Mouse (Mus musculus) forebrain, embryonic 13.5 days (tissue): ENCODE results near the gene Tubb5. TPM values are rescaled to one million over a fixed set of nuclear protein-coding genes. Genes with fewer than 3 reads are reported as not detected.
"Not testable (repeated sequence)": the region's sequence is repeated elsewhere in the genome, so short reads cannot be mapped to it uniquely, and the experiment has no call there.

Experiments
- ATAC-seq: fragments of 200-750 bp; cut with Nextera tagmentation; 2 replicates; pipeline ENCODE4 v1.8.0; 2017
- H3K27ac ChIP-seq: fragments of 300-500 bp; sonication (generic); 2 replicates; pipeline ENCODE4 v1.5.1; 2015; ENCODE audit warnings: inconsistent platforms, mild to moderate bottlenecking, moderate library complexity
- H3K27me3 ChIP-seq: fragments of 300-500 bp; sonication (generic); 2 replicates; pipeline ENCODE4 v1.6.1; 2015; ENCODE audit warnings: mild to moderate bottlenecking, inconsistent platforms
- H3K36me3 ChIP-seq: fragments of 300-500 bp; sonication (generic); 2 replicates; pipeline ENCODE4 v1.6.1; 2015; ENCODE audit warnings: mild to moderate bottlenecking, inconsistent platforms; ENCODE audit not compliant: poor library complexity, severe bottlenecking
- H3K4me1 ChIP-seq: fragments of 300-500 bp; sonication (generic); 2 replicates; pipeline ENCODE4 v1.6.1; 2015; ENCODE audit warnings: inconsistent platforms
- H3K4me2 ChIP-seq: fragments of 300-500 bp; sonication (generic); 2 replicates; pipeline ENCODE4 v1.6.1; 2015; ENCODE audit warnings: inconsistent platforms, mild to moderate bottlenecking, moderate library complexity
- H3K4me3 ChIP-seq: fragments of 300-500 bp; sonication (generic); 2 replicates; pipeline ENCODE4 v1.5.1; 2015; ENCODE audit warnings: mild to moderate bottlenecking, inconsistent platforms
- H3K9ac ChIP-seq: fragments of 300-500 bp; sonication (generic); 2 replicates; pipeline ENCODE4 v1.6.1; 2015; ENCODE audit warnings: mild to moderate bottlenecking, inconsistent platforms
- H3K9me3 ChIP-seq: fragments of 300-500 bp; sonication (generic); replicated peaks from 2 replicates; pipeline ENCODE4 v1.6.1; 2016; ENCODE audit warnings: inconsistent platforms
- WGBS: fragments of 180-500 bp; shearing (Covaris S2); methylation state at CpG from one replicate; pipeline ENCODE4 v1.1.7; 2015; 5-methylcytosine and 5-hydroxymethylcytosine counted together
- polyA plus RNA-seq: library from polyadenylated mRNA; unstranded; fragments of >200 nt; fragmentation: Nextera tagmentation; extraction: Ambion mirVana; gene quantifications from 2 replicates; pipeline ENCODE4 v1.2.1, GENCODE M21; 2015

Gene Tubb5
- polyA plus RNA-seq, 1 experiment from 2014 or later = 1,790 TPM

GRCm38 (mm10) chr17:35850974-35851373 is 12.9 kb upstream of the Tubb5 start:
- Histone ChIP-seq H3K9ac (no peak overlapping the region), H3K27ac (no peak overlapping the region), H3K9me3 (no peaks in the 10 kb centered on the region), H3K36me3 (peaks cover 90% of the 10 kb centered on the region), H3K4me1 (no peaks in the 10 kb centered on the region), H3K27me3 (no peaks in the 10 kb centered on the region), H3K4me3 (no peak overlapping the region), H3K4me2 (no peak overlapping the region)
- 90% methylated on average over 3 of the region's 3 CpGs for WGBS
- no peak for ATAC-seq

- H3K27me3 ChIP-seq = no peaks in the 10 kb centered on the region
- WGBS = 68% methylated on average over 1 of the region's 1 CpGs
- no peaks in the 10 kb centered on the region for H3K9me3 ChIP-seq
- no peak overlapping the region for H3K27ac ChIP-seq
- H3K4me3 ChIP-seq = no peak overlapping the region
- peaks cover 2% of the 10 kb centered on the region for H3K4me1 ChIP-seq
- no peak overlapping the region for H3K4me2 ChIP-seq
- ATAC-seq = no peak
- no peak overlapping the region for H3K9ac ChIP-seq
- H3K36me3 ChIP-seq = peaks cover 86% of the 10 kb centered on the region
These were observed 10.0 kb upstream of the Tubb5 start for GRCm38 (mm10) chr17:35848112-35848511.

GRCm38 (mm10) chr17:35843514-35843913 is 5.4 kb upstream of the Tubb5 start:
- Histone ChIP-seq H3K27me3 (no peaks in the 10 kb centered on the region), H3K4me3 (no peak overlapping the region), H3K4me1 (peaks cover 34% of the 10 kb centered on the region), H3K9ac (no peak overlapping the region), H3K27ac (no peak overlapping the region), H3K9me3 (no peaks in the 10 kb centered on the region), H3K4me2 (no peak overlapping the region; the same call in 1 of the 2 replicates), H3K36me3 (peaks cover 42% of the 10 kb centered on the region)
- 98% methylated on average over 3 of the region's 3 CpGs for WGBS
- no peak for ATAC-seq

GRCm38 (mm10) chr17:35842006-35842405 is 3.9 kb upstream of the Tubb5 start:
- Histone ChIP-seq H3K4me3 (peak overlapping the region; percentile 57), H3K4me1 (peaks cover 34% of the 10 kb centered on the region), H3K9ac (peak overlapping the region; percentile 68), H3K27ac (peak overlapping the region; percentile 76), H3K9me3 (no peaks in the 10 kb centered on the region), H3K4me2 (peak overlapping the region; percentile 71), H3K36me3 (peaks cover 27% of the 10 kb centered on the region), H3K27me3 (no peaks in the 10 kb centered on the region)
- no peak for ATAC-seq
- WGBS = 17% methylated on average over 11 of the region's 11 CpGs

- H3K4me1 ChIP-seq = peaks cover 34% of the 10 kb centered on the region
- peak; percentile 92 for ATAC-seq
- under 1% methylated on average over 59 of the region's 59 CpGs for WGBS
These were observed 3.2 kb upstream of the Tubb5 start, which contains the start of gene Mdc1 for GRCm38 (mm10) chr17:35841076-35841950. Mdc1 (plus strand) TSS chr17:35841515.

GRCm38 (mm10) chr17:35840561-35840960 is 2.5 kb upstream of the Tubb5 start:
- Histone ChIP-seq H3K36me3 (peaks cover 25% of the 10 kb centered on the region), H3K27ac (peak overlapping the region; percentile 60; the same call in 1 of the 2 replicates), H3K4me1 (peaks cover 42% of the 10 kb centered on the region), H3K9me3 (no peaks in the 10 kb centered on the region), H3K4me2 (peak overlapping the region; percentile 52), H3K9ac (no peak overlapping the region; the same call in 1 of the 2 replicates), H3K27me3 (no peaks in the 10 kb centered on the region), H3K4me3 (peak overlapping the region; percentile 57)
- WGBS = 60% methylated on average over 14 of the region's 14 CpGs
- no peak for ATAC-seq

More at GRCm38 (mm10) chr17:35841076-35841950, 3.2 kb upstream of the Tubb5 start, which contains the start of gene Mdc1:
- Histone ChIP-seq H3K36me3 (peaks cover 25% of the 10 kb centered on the region), H3K9me3 (no peaks in the 10 kb centered on the region), H3K27ac (peak within 1 kb of the TSS; percentile 76), H3K9ac (peak within 1 kb of the TSS; percentile 68), H3K4me2 (peak within 1 kb of the TSS; percentile 71), H3K4me3 (peak within 1 kb of the TSS; percentile 57), H3K27me3 (no peaks in the 10 kb centered on the region)

GRCm38 (mm10) chr17:35839002-35839401 is 896 bp upstream of the Tubb5 start:
- Histone ChIP-seq H3K4me2 (peak overlapping the region; percentile 92), H3K27ac (peak overlapping the region; percentile 100), H3K36me3 (peaks cover 28% of the 10 kb centered on the region), H3K4me3 (peak overlapping the region; percentile 95), H3K9ac (peak overlapping the region; percentile 100), H3K4me1 (peaks cover 57% of the 10 kb centered on the region)
- not testable (repeated sequence) for H3K27me3 ChIP-seq, ATAC-seq, H3K9me3 ChIP-seq
- WGBS = 58% methylated on average over 3 of the region's 3 CpGs

- Histone ChIP-seq H3K9ac (peak overlapping the region; percentile 100), H3K4me1 (peaks cover 62% of the 10 kb centered on the region), H3K27ac (peak overlapping the region; percentile 100), H3K36me3 (peaks cover 32% of the 10 kb centered on the region), H3K4me3 (peak overlapping the region; percentile 95), H3K27me3 (no peaks in the 10 kb centered on the region), H3K9me3 (no peaks in the 10 kb centered on the region), H3K4me2 (peak overlapping the region; percentile 92)
- WGBS = 4% methylated on average over 5 of the region's 5 CpGs
- no peak for ATAC-seq
These were observed 464 bp upstream of the Tubb5 start for GRCm38 (mm10) chr17:35838570-35838969.

- peaks cover 64% of the 10 kb centered on the region for H3K4me1 ChIP-seq
- H3K27me3 ChIP-seq = no peaks in the 10 kb centered on the region
- H3K4me3 ChIP-seq = peak overlapping the region; percentile 95
- ATAC-seq = no peak
- WGBS = under 1% methylated on average over 18 of the region's 18 CpGs
- H3K4me2 ChIP-seq = peak overlapping the region; percentile 92
- peaks cover 43% of the 10 kb centered on the region for H3K36me3 ChIP-seq
- peak overlapping the region; percentile 100 for H3K27ac ChIP-seq
- peak overlapping the region; percentile 100 for H3K9ac ChIP-seq
- H3K9me3 ChIP-seq = no peaks in the 10 kb centered on the region
These were observed 619 bp downstream of the Tubb5 start for GRCm38 (mm10) chr17:35837487-35837886.

GRCm38 (mm10) chr17:35836991-35837422 is 1.1 kb downstream of the Tubb5 start:
- peaks cover 47% of the 10 kb centered on the region for H3K36me3 ChIP-seq
- peak; percentile 24 for ATAC-seq
- peak overlapping the region; percentile 100 for H3K27ac ChIP-seq
- H3K9me3 ChIP-seq = no peaks in the 10 kb centered on the region
- H3K4me2 ChIP-seq = peak overlapping the region; percentile 92
- 3% methylated on average over 11 of the region's 25 CpGs for WGBS
- H3K9ac ChIP-seq = peak overlapping the region; percentile 100
- H3K4me3 ChIP-seq = peak overlapping the region; percentile 95
- no peaks in the 10 kb centered on the region for H3K27me3 ChIP-seq
- peaks cover 62% of the 10 kb centered on the region for H3K4me1 ChIP-seq

GRCm38 (mm10) chr17:35836178-35836965 is 1.7 kb downstream of the Tubb5 start:
- WGBS = 8% methylated on average over 24 of the region's 24 CpGs
- ATAC-seq = 0 out of 2 replicates have a peak, but pooled peaks have one; percentile 4
- H3K4me1 ChIP-seq = peaks cover 60% of the 10 kb centered on the region

More at GRCm38 (mm10) chr17:35836178-35836965, 1.7 kb downstream of the Tubb5 start:
- Histone ChIP-seq H3K27me3 (no peaks in the 10 kb centered on the region), H3K4me2 (peak overlapping the region; percentile 92), H3K36me3 (peaks cover 53% of the 10 kb centered on the region), H3K9me3 (no peaks in the 10 kb centered on the region), H3K9ac (peak overlapping the region; percentile 100), H3K27ac (peak overlapping the region; percentile 100), H3K4me3 (peak overlapping the region; percentile 95)
